Mouse (Mus musculus): ENCODE results near the gene Tmem107. TPM values are rescaled to one million over a fixed set of nuclear protein-coding genes. Genes with fewer than 3 reads are reported as not detected.

Gene Tmem107
- polyA plus RNA-seq, 1 experiment from 2014 or later: 61.0 TPM

DNA sequence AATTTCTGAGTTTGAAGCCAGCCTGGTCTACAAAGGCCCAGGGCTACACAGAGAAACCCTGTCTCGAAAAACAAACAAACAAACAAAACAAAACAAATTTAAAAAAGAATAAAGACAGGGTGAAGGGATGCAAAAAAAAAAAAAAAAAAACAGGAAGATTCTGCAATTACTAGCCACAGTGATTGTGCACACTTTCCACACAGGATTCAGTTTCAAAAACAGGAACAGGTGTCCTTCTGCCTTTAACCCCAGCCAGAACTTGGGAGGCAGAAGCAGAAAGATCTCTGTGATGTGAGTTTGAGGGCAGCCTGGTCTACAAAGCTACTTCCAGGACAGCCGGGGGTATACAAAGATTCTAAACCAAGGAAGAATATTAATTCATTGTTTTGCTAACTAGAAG lies 12.3 kb upstream of the Tmem107 start:
- H3K27me3 ChIP-seq (ENCODE audit: insufficient read depth, low read length): no peaks in the 10 kb centered on the region
- 0 out of 2 replicates have a peak, but pooled peaks cover 3% of the 10 kb centered on the region for H3K36me3 ChIP-seq (ENCODE audit: insufficient read depth, low read length)
- H3K9ac ChIP-seq (replicated peaks; ENCODE audit: low read length): peak overlapping the region; percentile 71
- ATAC-seq (ENCODE audit: low FRiP score, low TSS enrichment): no peak
- peaks cover 23% of the 10 kb centered on the region for H3K4me1 ChIP-seq (ENCODE audit: insufficient read depth, low read length)
- H3K4me3 ChIP-seq (ENCODE audit: low read length): peak overlapping the region; percentile 85
- 67% methylated on average over 2 of the region's 2 CpGs for WGBS
- H3K9me3 ChIP-seq (ENCODE audit: low read length): no peaks in the 10 kb centered on the region
- H3K27ac ChIP-seq (ENCODE audit: low read length): peak overlapping the region; percentile 88
- peak overlapping the region; percentile 85 for H3K4me2 ChIP-seq (replicated peaks; ENCODE audit: low read depth, low read length)

DNA sequence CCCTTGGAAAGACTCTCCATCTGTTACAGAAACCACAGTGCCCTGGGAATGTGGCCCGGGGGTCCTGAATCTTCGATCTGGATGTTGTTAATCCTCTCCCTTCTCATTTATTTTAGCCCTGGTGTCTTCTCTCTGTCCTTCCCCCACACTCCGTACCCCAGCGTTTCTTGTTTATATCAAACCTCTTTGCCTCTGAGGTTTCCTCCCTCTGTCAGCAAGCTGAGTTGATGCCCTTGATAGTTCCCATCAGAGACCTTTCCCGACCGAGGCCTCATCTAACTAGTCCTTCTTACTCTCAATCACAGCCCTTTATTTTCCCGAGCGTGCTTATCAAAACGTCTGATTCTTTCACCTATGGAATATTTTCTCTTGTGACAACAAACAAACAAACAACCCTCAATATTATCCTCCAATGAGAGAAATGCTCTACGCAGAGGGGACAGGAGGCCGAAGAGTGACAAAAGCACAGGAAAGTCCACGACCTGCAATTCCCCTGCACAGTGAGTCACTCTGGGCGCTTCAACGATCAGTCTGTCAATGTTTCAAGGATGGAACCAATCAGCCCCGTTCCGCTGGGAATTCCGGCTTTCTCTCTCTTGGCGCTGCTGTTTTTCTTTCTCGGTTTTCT lies 11.8 kb upstream of the Tmem107 start:
- H3K27ac ChIP-seq (ENCODE audit: low read length): peak overlapping the region; percentile 88
- H3K4me3 ChIP-seq (ENCODE audit: low read length): peak overlapping the region; percentile 85
- no peaks in the 10 kb centered on the region for H3K36me3 ChIP-seq (ENCODE audit: insufficient read depth, low read length)
- no peaks in the 10 kb centered on the region for H3K9me3 ChIP-seq (ENCODE audit: low read length)
- H3K4me1 ChIP-seq (ENCODE audit: insufficient read depth, low read length): peaks cover 23% of the 10 kb centered on the region
- ATAC-seq (ENCODE audit: low FRiP score, low TSS enrichment): no peak
- H3K9ac ChIP-seq (replicated peaks; ENCODE audit: low read length): peak overlapping the region; percentile 71
- 1% methylated on average over 19 of the region's 19 CpGs for WGBS
- H3K27me3 ChIP-seq (ENCODE audit: insufficient read depth, low read length): no peaks in the 10 kb centered on the region
- H3K4me2 ChIP-seq (replicated peaks; ENCODE audit: low read depth, low read length): peak overlapping the region; percentile 85

DNA sequence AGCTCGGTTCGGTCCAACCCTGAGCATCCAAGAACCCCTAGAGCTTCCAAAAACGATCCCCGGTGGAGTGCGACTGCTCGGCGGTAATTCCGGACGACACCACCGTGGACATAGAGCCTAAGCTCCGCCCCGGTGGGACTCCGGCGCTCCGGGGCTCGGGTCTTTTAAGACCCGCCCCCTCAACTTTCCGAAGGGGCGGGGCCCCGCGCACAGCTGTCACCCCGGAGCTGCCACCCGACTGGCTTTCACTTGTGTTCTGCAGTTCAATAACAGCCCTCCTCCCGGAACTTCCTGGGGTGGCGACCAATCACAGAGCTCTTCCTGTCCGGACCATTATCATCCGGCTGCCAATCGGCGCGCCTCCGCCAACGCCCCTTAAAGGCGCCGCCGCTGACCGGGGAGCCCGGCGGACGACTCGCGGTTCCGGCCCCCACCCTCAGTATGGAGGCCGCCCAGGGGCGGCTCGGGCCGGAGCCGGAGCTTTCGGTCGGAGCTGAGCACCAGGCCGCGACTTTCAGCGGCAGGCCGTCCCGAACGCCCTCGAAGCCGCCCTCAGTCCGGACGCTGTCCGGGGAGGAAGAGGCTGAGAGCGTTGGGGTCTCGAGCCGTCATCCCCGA lies 11.1 kb upstream of the Tmem107 start, which contains the start of gene Borcs6:
Gene Borcs6, plus strand, starts transcription at position 361 of the 618 bp plus-strand sequence.
- ATAC-seq (ENCODE audit: low FRiP score, low TSS enrichment): peak; percentile 92
- under 1% methylated on average over 64 of the region's 64 CpGs for WGBS
- H3K4me2 ChIP-seq (replicated peaks; ENCODE audit: low read depth, low read length): peak within 1 kb of the TSS; percentile 85

DNA sequence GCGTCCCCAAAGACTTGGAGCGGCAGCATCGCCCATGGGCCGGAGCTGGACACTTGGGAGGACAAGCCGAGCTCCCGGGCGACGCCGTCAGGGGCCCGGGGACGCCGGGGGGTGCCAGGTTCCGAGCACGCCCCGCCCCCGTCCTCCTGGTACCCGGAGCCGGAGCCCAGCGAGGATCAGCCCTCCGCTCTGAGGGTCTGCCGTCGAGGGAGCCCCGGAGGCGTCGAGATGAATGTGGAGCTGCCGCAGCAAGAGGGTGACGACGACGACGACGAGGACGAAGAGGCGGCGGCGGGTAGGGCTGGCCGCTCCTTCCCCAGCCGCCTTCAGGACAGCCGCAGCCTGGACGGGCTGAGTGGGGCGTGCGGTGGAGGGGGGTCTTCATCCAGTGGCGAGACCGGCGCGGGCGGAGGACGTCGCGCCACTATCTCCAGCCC lies 10.6 kb upstream of the Tmem107 start:
- no peaks in the 10 kb centered on the region for H3K9me3 ChIP-seq (ENCODE audit: low read length)
- peak overlapping the region; percentile 93 for H3K27ac ChIP-seq (ENCODE audit: low read length)
- under 1% methylated on average over 47 of the region's 49 CpGs for WGBS
- H3K4me3 ChIP-seq (ENCODE audit: low read length): peak overlapping the region; percentile 85
- H3K4me1 ChIP-seq (ENCODE audit: insufficient read depth, low read length): peaks cover 29% of the 10 kb centered on the region
- H3K36me3 ChIP-seq (ENCODE audit: insufficient read depth, low read length): no peaks in the 10 kb centered on the region
- peak overlapping the region; percentile 85 for H3K4me2 ChIP-seq (replicated peaks; ENCODE audit: low read depth, low read length)
- ATAC-seq (ENCODE audit: low FRiP score, low TSS enrichment): peak; percentile 11
- peak overlapping the region; percentile 91 for H3K9ac ChIP-seq (replicated peaks; ENCODE audit: low read length)
- H3K27me3 ChIP-seq (ENCODE audit: insufficient read depth, low read length): no peaks in the 10 kb centered on the region

More for the DNA sequence above, 11.1 kb upstream of the Tmem107 start, which contains the start of gene Borcs6:
- H3K9ac ChIP-seq (replicated peaks; ENCODE audit: low read length): peak within 1 kb of the TSS; percentile 91
- no peaks in the 10 kb centered on the region for H3K27me3 ChIP-seq (ENCODE audit: insufficient read depth, low read length)
- H3K4me1 ChIP-seq (ENCODE audit: insufficient read depth, low read length): peaks cover 27% of the 10 kb centered on the region
- no peaks in the 10 kb centered on the region for H3K36me3 ChIP-seq (ENCODE audit: insufficient read depth, low read length)
- H3K9me3 ChIP-seq (ENCODE audit: low read length): no peaks in the 10 kb centered on the region
- peak within 1 kb of the TSS; percentile 85 for H3K4me3 ChIP-seq (ENCODE audit: low read length)
- peak within 1 kb of the TSS; percentile 93 for H3K27ac ChIP-seq (ENCODE audit: low read length)

DNA sequence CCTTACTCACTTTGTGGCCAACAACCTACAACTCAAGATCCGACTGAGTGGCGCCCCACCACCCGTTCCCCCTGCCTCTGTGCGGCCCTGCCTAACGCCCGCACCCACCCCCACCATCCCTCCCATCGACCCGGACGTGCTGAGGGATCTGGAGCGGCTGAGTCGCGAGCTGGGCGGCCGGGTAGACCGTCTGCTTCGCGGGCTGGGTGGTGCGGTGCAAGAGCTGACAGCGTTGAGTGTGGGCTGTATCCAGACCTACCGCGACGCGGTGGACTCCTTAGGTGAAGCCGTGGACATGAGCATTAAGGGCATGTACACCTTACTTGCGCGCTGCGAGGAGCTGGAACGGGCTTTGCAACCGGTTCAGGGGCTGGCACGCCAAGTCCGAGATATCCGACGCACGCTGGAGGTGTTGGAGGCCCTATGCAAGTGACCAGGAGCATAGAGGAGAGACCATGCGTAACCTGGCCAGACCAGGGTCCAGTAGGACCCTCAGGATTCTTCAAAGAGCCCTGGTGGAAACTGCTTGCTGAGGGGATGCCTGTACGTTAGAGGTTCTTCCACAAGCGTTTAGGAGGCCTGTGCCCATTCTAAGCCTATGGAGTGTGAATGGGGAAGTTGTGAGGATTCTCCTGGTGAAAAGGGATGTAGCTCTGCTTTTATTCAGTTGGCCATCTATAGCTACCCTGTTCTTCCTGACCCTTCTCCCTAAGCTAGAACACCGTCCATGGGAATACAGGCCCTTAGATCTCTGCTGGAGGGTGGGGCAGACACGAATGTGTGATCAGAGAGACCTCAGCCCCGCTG lies 10.0 kb upstream of the Tmem107 start:
- Histone ChIP-seq H3K4me1 (ENCODE audit: insufficient read depth, low read length) (peaks cover 30% of the 10 kb centered on the region), H3K9ac (replicated peaks; ENCODE audit: low read length) (peak overlapping the region; percentile 91), H3K36me3 (ENCODE audit: insufficient read depth, low read length) (no peaks in the 10 kb centered on the region), H3K27ac (ENCODE audit: low read length) (peak overlapping the region; percentile 93), H3K9me3 (ENCODE audit: low read length) (no peaks in the 10 kb centered on the region), H3K4me3 (ENCODE audit: low read length) (peak overlapping the region; percentile 85), H3K27me3 (ENCODE audit: insufficient read depth, low read length) (no peaks in the 10 kb centered on the region), H3K4me2 (replicated peaks; ENCODE audit: low read depth, low read length) (peak overlapping the region; percentile 85)
- no peak for ATAC-seq (ENCODE audit: low FRiP score, low TSS enrichment)
- 1% methylated on average over 39 of the region's 40 CpGs for WGBS

DNA sequence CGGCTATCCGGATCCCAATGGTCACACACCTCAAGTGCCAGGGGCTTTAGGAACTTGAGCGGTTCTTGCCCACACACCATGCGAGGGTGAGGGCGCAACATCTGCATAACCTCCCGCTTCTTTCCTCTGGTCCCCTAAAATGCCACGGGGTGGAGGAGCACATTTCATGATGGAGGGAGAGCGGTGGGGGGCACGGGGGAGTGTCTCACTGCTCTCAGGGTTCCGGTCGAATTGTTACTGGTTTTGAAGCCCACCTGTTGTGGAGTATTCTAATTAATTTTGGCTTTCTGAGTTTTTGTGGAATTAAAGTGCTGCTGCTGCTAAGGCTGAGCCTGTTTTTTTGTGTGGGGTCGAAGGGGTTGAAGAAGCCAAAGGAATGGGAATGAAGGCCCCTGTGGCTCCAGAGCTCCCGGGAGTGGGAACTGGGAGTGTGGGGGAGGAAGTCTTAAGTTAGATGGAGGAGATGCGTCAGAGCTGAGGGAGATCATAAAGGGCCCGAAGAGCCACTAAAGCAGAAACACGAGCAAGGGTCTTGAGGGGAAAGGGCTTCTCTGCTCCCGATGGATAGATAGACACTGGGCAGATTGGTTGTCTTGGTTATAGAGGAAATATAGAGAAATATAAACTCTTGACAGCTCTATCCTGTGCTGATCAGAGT lies 9.2 kb upstream of the Tmem107 start:
- WGBS: 6% methylated on average over 17 of the region's 17 CpGs
- no peak for ATAC-seq (ENCODE audit: low FRiP score, low TSS enrichment)
- peak overlapping the region; percentile 3 for H3K27ac ChIP-seq (ENCODE audit: low read length)

DNA sequence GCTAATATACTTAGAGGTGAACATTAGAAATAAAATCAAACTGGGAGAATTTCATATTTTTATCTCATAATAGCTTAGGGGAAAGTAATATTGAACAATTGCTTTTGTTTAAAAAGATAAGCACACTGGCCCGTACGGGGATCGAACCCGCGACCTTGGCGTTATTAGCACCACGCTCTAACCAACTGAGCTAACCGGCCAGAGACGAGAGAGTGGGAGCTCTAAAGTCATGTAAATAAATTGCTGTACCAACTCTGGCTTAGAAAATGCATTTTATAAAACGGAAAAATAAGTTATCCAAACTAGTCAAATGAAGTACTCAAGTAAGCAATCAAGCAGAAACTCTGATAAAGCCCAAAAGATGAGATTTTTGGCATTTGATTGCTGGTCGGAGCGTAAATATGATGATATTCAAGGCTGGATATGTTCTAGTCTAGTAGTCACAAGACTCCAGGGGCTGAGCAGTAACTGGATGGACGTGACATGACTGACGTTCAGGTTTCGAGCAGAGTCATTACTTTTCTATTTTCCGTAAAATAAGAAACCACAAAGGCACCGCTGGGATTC lies 8.3 kb upstream of the Tmem107 start:
- H3K27ac ChIP-seq (ENCODE audit: low read length): peak overlapping the region; percentile 75

More for the DNA sequence above, 9.2 kb upstream of the Tmem107 start:
- Histone ChIP-seq H3K4me3 (ENCODE audit: low read length) (peak overlapping the region; percentile 85), H3K9me3 (ENCODE audit: low read length) (no peaks in the 10 kb centered on the region), H3K4me2 (replicated peaks; ENCODE audit: low read depth, low read length) (peak overlapping the region; percentile 85), H3K9ac (replicated peaks; ENCODE audit: low read length) (peak overlapping the region; percentile 91), H3K4me1 (ENCODE audit: insufficient read depth, low read length) (peaks cover 37% of the 10 kb centered on the region), H3K36me3 (ENCODE audit: insufficient read depth, low read length) (no peaks in the 10 kb centered on the region), H3K27me3 (ENCODE audit: insufficient read depth, low read length) (no peaks in the 10 kb centered on the region)

DNA sequence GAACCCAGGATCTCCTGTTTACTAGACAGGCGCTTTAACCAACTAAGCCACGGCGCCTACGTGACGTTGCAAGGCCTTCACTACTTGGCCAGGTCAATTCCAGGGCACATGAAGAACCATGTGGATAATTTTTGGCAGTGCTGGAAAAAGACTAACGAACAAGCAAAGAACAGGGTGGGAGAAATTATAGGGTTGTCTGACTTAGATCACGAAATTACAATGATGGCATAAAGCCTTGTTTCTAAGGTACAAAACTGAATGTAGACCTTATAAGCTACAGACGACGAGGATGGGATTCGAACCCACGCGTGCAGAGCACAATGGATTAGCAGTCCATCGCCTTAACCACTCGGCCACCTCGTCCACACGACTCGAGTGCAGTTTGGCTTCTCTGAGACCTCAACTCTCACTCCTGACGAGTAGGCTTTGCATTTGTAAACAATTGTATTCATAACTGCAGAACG lies 7.8 kb upstream of the Tmem107 start:
- H3K4me3 ChIP-seq (ENCODE audit: low read length): peak overlapping the region; percentile 79
- H3K36me3 ChIP-seq (ENCODE audit: insufficient read depth, low read length): no peaks in the 10 kb centered on the region
- no peaks in the 10 kb centered on the region for H3K27me3 ChIP-seq (ENCODE audit: insufficient read depth, low read length)
- H3K9ac ChIP-seq (replicated peaks; ENCODE audit: low read length): peak overlapping the region; percentile 58
- ATAC-seq (ENCODE audit: low FRiP score, low TSS enrichment): peak; percentile 72
- WGBS: under 1% methylated on average over 19 of the region's 19 CpGs
- H3K4me1 ChIP-seq (ENCODE audit: insufficient read depth, low read length): peaks cover 44% of the 10 kb centered on the region
- H3K27ac ChIP-seq (ENCODE audit: low read length): peak overlapping the region; percentile 87
- H3K9me3 ChIP-seq (ENCODE audit: low read length): no peaks in the 10 kb centered on the region
- peak overlapping the region; percentile 85 for H3K4me2 ChIP-seq (replicated peaks; ENCODE audit: low read depth, low read length)

More for the DNA sequence above, 8.3 kb upstream of the Tmem107 start:
- H3K4me1 ChIP-seq (ENCODE audit: insufficient read depth, low read length): peaks cover 45% of the 10 kb centered on the region
- peak overlapping the region; percentile 79 for H3K4me3 ChIP-seq (ENCODE audit: low read length)
- no peaks in the 10 kb centered on the region for H3K9me3 ChIP-seq (ENCODE audit: low read length)
- H3K4me2 ChIP-seq (replicated peaks; ENCODE audit: low read depth, low read length): peak overlapping the region; percentile 85
- no peak for ATAC-seq (ENCODE audit: low FRiP score, low TSS enrichment)
- H3K27me3 ChIP-seq (ENCODE audit: insufficient read depth, low read length): no peaks in the 10 kb centered on the region
- H3K9ac ChIP-seq (replicated peaks; ENCODE audit: low read length): peak overlapping the region; percentile 58
- under 1% methylated on average over 17 of the region's 17 CpGs for WGBS
- H3K36me3 ChIP-seq (ENCODE audit: insufficient read depth, low read length): no peaks in the 10 kb centered on the region
